Mouse (Mus musculus) embryonic stem cell, embryonic (primary cell): ENCODE measurements at regions not wholly inside any gene's neighbourhood (a gene's known extent, or its start where the extent isn't known, plus 50 kb on each side); places are given as distances from the start of the nearest gene placed in this dataset.

Source experiments
- CTCF ChIA-PET, 4 experiments: fragments of 300-600 bp in 2 of 4; fragments of 350-600 bp in 2 of 4; sonication (Branson Sonifier 250); formaldehyde crosslinking; loops; one replicate each; lab custom pipeline; 2022; ENCODE audit warnings: inconsistent platforms in 2 of 4; lab: Charles Lee
- POLR2A ChIA-PET, 4 experiments: fragments of 300-600 bp in 2 of 4; fragments of 350-600 bp in 2 of 4; sonication (Branson Sonifier 250); formaldehyde crosslinking; loops; one replicate each; lab custom pipeline; 2022; ENCODE audit warnings: antibody characterized with exemption in 4 of 4, inconsistent platforms in 1 of 4; lab: Charles Lee

GRCm38 (mm10) chr3:129002866-129003265 lies 196.8 kb upstream of the Pitx2 start:
- ChIA-PET CTCF (no interaction called here), POLR2A (no interaction called here)

GRCm38 (mm10) chr3:129004085-129004484 lies 195.6 kb upstream of the Pitx2 start:
- CTCF ChIA-PET = no interaction called here
- POLR2A ChIA-PET = no interaction called here

DNA sequence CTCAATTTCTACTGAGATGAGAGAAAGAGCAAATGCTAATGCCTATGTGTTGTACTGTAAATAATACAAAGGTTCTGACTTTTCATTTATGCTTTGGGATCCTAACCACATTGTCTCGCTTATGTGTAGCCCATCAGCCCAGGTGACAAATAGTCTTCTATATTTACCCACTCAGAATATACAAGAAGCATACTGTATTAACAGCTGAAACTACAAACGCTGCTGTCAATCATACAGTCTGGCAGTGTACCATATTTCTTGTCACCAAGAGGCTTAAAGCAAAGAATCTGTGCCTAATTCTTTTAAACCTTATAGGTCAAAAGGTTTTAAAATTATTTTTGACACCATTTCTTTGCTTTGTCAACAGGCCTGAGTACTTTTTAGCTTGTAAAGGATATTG lies 160.8 kb upstream of the Pitx2 start:
- ChIA-PET CTCF (no interaction called here), POLR2A (interaction anchor here in 1 of 4 experiments (0.8 kb wide), 1 partner anchor 164 kb away, joined by 3 read pairs; no protein-coding TSS in a partner anchor)

DNA sequence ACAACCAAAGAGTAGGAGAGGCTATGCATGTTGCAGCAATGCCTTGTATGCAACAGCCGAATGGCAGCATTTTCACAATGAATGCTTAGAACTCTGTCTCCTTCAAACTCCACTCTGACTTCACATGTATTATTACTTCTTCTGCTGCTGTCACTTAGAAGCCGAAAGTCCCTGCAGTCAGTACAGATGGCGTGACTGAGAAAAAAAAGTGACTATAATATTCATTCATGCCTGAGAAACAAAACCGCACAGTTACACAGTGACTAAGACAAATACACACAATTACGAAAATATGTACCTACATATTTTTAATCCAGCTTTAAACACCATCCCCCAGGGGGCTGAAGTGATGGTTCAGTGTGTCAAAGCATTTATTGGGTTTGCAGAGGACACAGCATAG lies 154.8 kb upstream of the Pitx2 start:
- POLR2A ChIA-PET = no interaction called here
- CTCF ChIA-PET = no interaction called here

DNA sequence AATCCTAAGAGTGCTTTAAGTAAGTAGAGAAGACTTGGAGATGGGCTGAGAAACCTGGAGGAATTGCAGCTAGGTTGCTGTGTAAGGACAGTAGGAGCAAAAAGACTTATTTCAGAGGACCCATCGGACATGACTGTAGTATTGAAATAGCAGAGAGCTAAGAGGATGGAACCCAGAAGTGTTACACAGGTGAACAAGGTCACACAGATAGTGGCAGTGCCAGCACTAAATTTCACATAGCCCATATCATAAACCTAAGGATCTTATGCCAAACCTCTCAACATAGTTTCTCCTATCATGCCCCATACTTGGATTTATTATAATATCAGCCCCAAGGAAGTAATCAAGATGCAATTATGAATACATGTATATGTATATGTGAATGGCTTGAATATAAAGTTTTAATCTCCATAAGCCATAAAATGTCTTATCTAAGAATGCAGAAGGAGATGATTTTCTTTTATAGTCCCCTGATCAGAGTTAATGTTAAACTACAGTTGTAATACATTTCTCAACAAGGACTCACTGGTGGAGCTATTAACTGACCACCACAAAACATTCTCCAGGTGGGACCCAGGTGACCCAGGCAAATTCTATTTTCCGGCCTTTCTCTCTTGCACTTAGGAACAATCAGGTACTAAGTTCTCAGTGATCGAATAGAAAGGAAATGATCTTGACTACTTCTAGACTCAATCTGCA lies 149.6 kb upstream of the Pitx2 start:
- CTCF ChIA-PET = no interaction called here
- POLR2A ChIA-PET = no interaction called here

DNA sequence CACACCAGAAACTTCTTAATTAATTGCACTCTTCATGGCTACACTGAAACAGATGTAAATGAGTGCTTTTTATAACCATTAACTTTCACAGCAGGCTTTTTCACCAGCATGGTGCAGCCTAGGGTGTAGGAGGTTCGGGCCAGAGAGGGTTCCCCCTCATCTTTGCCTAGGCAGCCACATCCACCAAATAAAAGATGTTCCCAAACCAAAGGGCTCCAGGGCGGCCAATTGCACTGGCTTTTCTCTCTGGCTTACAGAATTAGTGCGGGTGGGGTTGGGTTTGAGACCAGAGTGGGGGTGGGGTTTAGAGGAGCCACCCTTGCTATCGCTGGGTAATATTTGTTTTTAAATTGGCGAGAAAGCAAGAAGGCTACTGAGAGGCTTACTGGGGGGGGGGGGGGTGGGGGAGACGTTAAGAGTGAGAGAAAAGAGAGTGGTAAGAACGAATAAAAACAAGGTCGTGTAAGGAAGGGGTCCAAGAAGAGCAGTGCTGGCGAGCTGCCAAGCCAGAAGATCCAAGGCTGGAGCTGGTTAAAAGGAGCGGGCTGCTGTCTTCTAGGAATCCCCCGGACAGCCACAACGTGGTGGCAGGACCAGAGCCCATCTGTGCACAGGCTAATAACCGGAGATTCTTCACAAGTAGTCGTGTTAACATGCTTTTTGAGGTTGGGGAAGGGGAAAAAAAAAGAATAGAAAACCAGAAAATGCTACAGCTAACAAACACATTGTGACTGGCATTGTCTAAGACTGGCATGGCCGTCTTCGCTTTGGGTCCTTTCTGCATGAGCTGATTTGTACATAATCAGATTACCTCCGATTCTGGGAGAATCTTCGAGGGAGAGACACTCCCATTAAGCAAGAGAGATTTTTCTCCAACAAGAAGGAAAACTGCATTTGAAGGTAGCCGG lies 134.0 kb upstream of the Pitx2 start:
- ChIA-PET CTCF (no interaction called here), POLR2A (no interaction called here)

DNA sequence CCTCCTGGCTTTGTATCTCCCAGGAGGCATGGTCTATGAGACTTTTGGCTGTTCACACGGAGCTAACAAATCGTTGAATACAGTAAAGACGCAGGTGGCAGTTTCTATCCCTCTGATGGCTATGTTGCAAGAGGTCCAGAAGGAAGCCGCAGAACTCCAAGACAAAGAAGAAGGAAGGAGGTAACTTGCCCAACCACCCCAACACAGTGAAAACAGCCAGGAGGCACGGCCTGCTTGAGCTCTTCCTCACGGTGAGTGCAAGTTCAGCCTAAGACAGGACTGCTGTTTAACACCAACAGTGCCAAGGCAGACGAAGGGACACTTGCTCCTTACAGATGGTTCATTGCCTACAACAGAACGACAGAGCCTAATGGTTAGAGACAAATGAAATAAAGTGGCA lies 130.0 kb upstream of the Pitx2 start:
- POLR2A ChIA-PET = interaction anchor here in 1 of 4 experiments (1.4 kb wide), 1 partner anchor 127 kb away, joined by 3 read pairs; no protein-coding TSS in a partner anchor
- CTCF ChIA-PET = no interaction called here

GRCm38 (mm10) chr3:129070521-129070933 lies 129.2 kb upstream of the Pitx2 start:
- ChIA-PET CTCF (no interaction called here), POLR2A (interaction anchor here in 1 of 4 experiments (1.4 kb wide), 1 partner anchor 126 kb away, joined by 3 read pairs; no protein-coding TSS in a partner anchor)

GRCm38 (mm10) chr3:129071002-129071401 lies 128.7 kb upstream of the Pitx2 start:
- CTCF ChIA-PET = no interaction called here
- POLR2A ChIA-PET = interaction anchor here in 1 of 4 experiments (0.6 to 1.4 kb wide), 2 partner anchors 126 to 858 kb away, joined by 3 to 4 read pairs; no protein-coding TSS in a partner anchor

GRCm38 (mm10) chr3:129076396-129076795 lies 123.3 kb upstream of the Pitx2 start:
- CTCF ChIA-PET = no interaction called here
- POLR2A ChIA-PET = no interaction called here

GRCm38 (mm10) chr3:129103786-129104440 lies 95.8 kb upstream of the Pitx2 start:
- POLR2A ChIA-PET = interaction anchor here in 1 of 4 experiments (0.7 kb wide), 1 partner anchor 426 kb away, joined by 3 read pairs; no protein-coding TSS in a partner anchor

GRCm38 (mm10) chr3:129104811-129105210 lies 94.9 kb upstream of the Pitx2 start:
- POLR2A ChIA-PET = interaction anchor here in 1 of 4 experiments (0.7 kb wide), 1 partner anchor 425 kb away, joined by 3 read pairs; no protein-coding TSS in a partner anchor
- CTCF ChIA-PET = no interaction called here

More at GRCm38 (mm10) chr3:129103786-129104440, 95.8 kb upstream of the Pitx2 start:
- CTCF ChIA-PET = interaction anchor here in 1 of 4 experiments (0.6 kb wide), 1 partner anchor 641 kb away, joined by 4 read pairs; no protein-coding TSS in a partner anchor

GRCm38 (mm10) chr3:129106174-129106573 lies 93.5 kb upstream of the Pitx2 start:
- POLR2A ChIA-PET = no interaction called here
- CTCF ChIA-PET = interaction anchor here in 1 of 4 experiments (0.5 kb wide), 1 partner anchor 1470 kb away, joined by 3 read pairs; no protein-coding TSS in a partner anchor

GRCm38 (mm10) chr3:129130521-129130920 lies 69.2 kb upstream of the Pitx2 start:
- CTCF ChIA-PET = no interaction called here
- POLR2A ChIA-PET = no interaction called here

DNA sequence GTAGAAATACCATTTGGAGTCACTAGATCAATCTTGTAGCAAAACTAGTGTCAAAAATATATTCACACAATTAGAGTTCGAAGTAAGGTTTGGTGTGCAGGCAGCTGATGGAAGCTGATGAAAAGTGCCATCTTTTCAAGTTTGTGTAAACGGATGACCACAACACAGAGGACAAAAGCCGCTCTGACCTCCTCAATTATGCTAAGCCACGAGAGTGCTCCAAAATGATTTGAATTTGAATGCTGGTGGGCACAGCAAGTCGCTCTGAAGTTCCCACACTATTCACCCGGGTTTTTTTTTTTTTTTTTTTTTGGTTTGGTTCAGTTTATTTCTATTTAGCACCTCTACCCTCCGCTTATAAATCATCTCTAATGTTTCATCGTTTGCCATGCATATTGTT lies 68.5 kb upstream of the Pitx2 start:
- ChIA-PET POLR2A (no interaction called here), CTCF (no interaction called here)

DNA sequence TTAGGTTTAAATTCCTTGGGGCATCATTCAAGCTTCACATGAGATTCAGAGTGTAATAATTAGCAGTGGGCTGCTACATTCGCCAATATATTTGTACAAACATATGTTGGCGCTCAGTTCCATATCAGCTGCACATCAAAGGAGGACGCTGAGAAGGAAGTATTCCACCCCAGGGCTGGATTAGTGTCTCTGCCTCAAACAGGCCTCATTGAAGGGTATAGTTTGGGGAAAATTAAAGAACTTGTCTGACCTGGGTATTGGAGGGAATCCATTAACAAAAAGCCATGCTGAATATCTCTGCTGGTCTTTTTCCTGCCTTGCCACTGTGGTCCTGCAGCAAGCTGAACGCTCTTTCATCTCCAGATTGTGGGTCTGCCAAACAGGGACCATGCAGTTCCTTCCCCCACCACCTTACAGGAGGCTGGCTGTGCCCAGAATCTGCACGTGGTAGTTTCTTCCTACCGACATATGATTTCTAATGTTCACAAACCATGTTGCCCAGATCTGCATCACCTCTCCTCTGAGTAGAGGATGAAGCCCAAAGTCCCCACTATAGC lies 67.7 kb upstream of the Pitx2 start:
- ChIA-PET POLR2A (no interaction called here), CTCF (no interaction called here)
